Mouse (Mus musculus) heart, adult 2 months (tissue): ENCODE data around the gene Slc41a3. TPM values are rescaled to one million over a fixed set of nuclear protein-coding genes. Genes with fewer than 3 reads are reported as not detected.
A peak's percentile ranks its signal among the peaks of the same experiment; 100 is the strongest.

Experiments
- DNase-seq, 2 experiments: peaks; one replicate each; pipeline ENCODE4 v3.0.0; 2021
- H3K27ac ChIP-seq: fragments of 200-600 bp; 2 replicates; pipeline ENCODE4 v1.8.1; 2022
- H3K27me3 ChIP-seq: fragments of 200-500 bp; 2 replicates; pipeline ENCODE4 v1.6.1; 2012; ENCODE audit warnings: mild to moderate bottlenecking, low read length, inconsistent platforms, mixed read lengths; ENCODE audit not compliant: control insufficient read depth, insufficient read depth
- H3K36me3 ChIP-seq: fragments of 200-500 bp; 2 replicates; pipeline ENCODE4 v1.6.1; 2012; ENCODE audit warnings: low read length, inconsistent platforms; ENCODE audit not compliant: control insufficient read depth, insufficient read depth
- H3K4me1 ChIP-seq: fragments of 200-500 bp; 2 replicates; pipeline ENCODE4 v1.6.1; 2011; ENCODE audit warnings: low read length; ENCODE audit not compliant: control insufficient read depth, insufficient read depth
- H3K4me3 ChIP-seq: fragments of 200-600 bp; 2 replicates; pipeline ENCODE4 v1.8.1; 2022
- H3K79me2 ChIP-seq: fragments of 200-500 bp; replicated peaks from 2 replicates; pipeline ENCODE4 v1.6.1; 2012; ENCODE audit warnings: mild to moderate bottlenecking, inconsistent platforms, low read length, moderate library complexity, mixed read lengths; ENCODE audit not compliant: control insufficient read depth, insufficient read depth
- H3K9ac ChIP-seq: fragments of 200-500 bp; 2 replicates; pipeline ENCODE4 v1.6.1; 2012; ENCODE audit warnings: low read depth, mild to moderate bottlenecking, control low read depth, inconsistent platforms, low read length, mixed read lengths
- CTCF ChIP-seq: fragments of 200-600 bp; IDR thresholded peaks from 2 replicates; pipeline ENCODE4 v1.8.1; 2022; ENCODE audit warnings: antibody characterized with exemption, mild to moderate bottlenecking, moderate library complexity
- EP300 ChIP-seq: fragments of 200-500 bp; IDR thresholded peaks from 2 replicates; pipeline ENCODE4 v1.6.1; 2011; ENCODE audit warnings: low read depth, low read length, control low read depth; ENCODE audit not compliant: insufficient read depth
- POLR2A ChIP-seq: fragments of 200-500 bp; IDR thresholded peaks from 2 replicates; pipeline ENCODE4 v1.6.1; 2011; ENCODE audit warnings: mild to moderate bottlenecking, low read depth, low read length, control low read depth; ENCODE audit not compliant: insufficient read depth
- WGBS: fragments of 180-500 bp; shearing (Covaris S2); methylation state at CpG from one replicate; pipeline ENCODE4 v1.1.7; 2018; 5-methylcytosine and 5-hydroxymethylcytosine counted together
- intact Hi-C: fragments of 180-260 bp; cut with DNase I; formaldehyde crosslinking; loops from one replicate; pipeline ENCODE4 v1.15.1; 2025
- long read RNA-seq: library from polyadenylated mRNA; stranded (forward); transcript quantifications from one replicate; pipeline ENCODE4 v2.0.0, GENCODE M21; 2021
- polyA plus RNA-seq: library from polyadenylated mRNA; depleted of rRNA; stranded (reverse); fragments of >200 nt; gene quantifications from 2 replicates; pipeline ENCODE4 v1.2.3, GENCODE M21; 2012; rRNA removed
- total RNA-seq, 2 experiments: library from RNA; stranded (reverse); gene quantifications; 2 replicates each; pipeline ENCODE4 v1.2.3; 2021

The Slc41a3 gene
- total RNA-seq (100 to 1,000 TPM in 1 of 2 experiments, 10 to 100 TPM in 1; 91.9 to 139 TPM), polyA plus RNA-seq (100 and 128 TPM in 2 replicates)
- long read RNA-seq, transcript Slc41a3-202 (11 exons, 2,412 nt): minor isoform, 8 of 286 reads
- long read RNA-seq, transcript Slc41a3-201 (10 exons, 2,324 nt): major isoform, 191 of 286 reads
- long read RNA-seq, partial matches to known transcripts: 18 of 286 reads
- long read RNA-seq, other reads (novel, unspliced or antisense): 69 of 286 reads

DNA sequence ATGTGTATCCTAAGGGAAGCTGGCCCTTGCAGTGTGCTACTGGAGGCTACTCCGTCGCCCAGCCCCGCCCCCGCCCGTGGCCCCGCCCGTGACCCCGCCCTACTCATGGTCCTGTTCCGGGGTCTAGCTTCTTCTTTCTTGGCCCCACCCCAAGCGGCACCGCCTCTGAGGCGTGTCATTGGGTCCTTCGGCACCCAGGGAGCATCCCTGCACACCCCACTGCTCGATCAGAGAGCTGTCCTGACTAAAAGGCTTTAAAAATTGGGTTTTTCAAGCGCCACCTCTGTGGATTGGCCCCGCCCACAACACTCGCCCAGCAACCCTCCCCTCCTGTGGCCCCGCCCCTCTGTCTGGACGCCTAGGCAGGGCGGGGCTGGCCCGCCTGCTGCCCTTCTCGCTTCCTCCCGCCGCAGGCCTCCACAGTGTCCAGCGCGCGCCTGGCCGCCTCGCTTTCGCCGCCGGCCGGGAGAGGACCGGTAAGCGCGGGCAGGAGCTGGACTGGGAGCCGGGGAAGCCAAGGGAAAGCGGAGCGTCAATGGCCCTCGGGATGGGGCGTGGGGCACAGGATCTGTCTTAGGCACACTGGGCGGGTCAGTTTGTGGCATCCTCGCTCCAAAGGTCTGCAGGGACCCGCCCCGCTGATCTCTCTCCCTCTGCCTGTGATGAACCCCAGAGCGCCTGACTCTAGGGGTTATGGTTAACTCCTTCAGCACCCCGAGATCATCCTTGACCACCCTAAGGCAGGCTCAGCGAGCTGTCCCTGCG, at the start of gene Slc41a3:
Gene Slc41a3, plus strand, starts transcription at position 193 of the 765 bp plus-strand sequence.
- Histone ChIP-seq H3K79me2 (no peaks in the 10 kb centered on the region), H3K4me3 (peak within 1 kb of the TSS; percentile 85), H3K27ac (peak within 1 kb of the TSS; percentile 86), H3K27me3 (no peaks in the 10 kb centered on the region), H3K36me3 (no peaks in the 10 kb centered on the region), H3K4me1 (peaks cover 8% of the 10 kb centered on the region), H3K9ac (peak within 1 kb of the TSS; percentile 93)
- TF ChIP-seq EP300: no peak
- peak; percentile 58; the same call in 1 of the 2 replicates for TF ChIP-seq POLR2A
- peak; percentile 25 for TF ChIP-seq CTCF
- intact Hi-C loops: loop anchor here (5.0 kb wide), 1 partner anchor 48 kb away; no protein-coding TSS in a partner anchor
- peak; percentile 94 to 95 for DNase-seq
- 2% methylated on average over 49 of the region's 49 CpGs for WGBS

GRCm38 (mm10) chr6:90556534-90557058, 47.9 kb upstream of the Slc41a3 start:
- Histone ChIP-seq H3K27ac (peak overlapping the region; percentile 71), H3K79me2 (no peaks in the 10 kb centered on the region), H3K9ac (peak overlapping the region; percentile 24; the same call in 1 of the 2 replicates), H3K4me3 (no peak overlapping the region), H3K27me3 (no peaks in the 10 kb centered on the region), H3K4me1 (peaks cover 8% of the 10 kb centered on the region), H3K36me3 (no peaks in the 10 kb centered on the region)
- TF ChIP-seq CTCF: no peak
- TF ChIP-seq EP300: peak; percentile 65; the same call in 1 of the 2 replicates
- TF ChIP-seq POLR2A: peak; percentile 27; the same call in 1 of the 2 replicates
- peak in 1 of 2 experiments; percentile 35 for DNase-seq
- intact Hi-C loops: no loop called here
- 29% methylated on average over 2 of the region's 2 CpGs for WGBS

- Histone ChIP-seq H3K4me1 (peaks cover 8% of the 10 kb centered on the region), H3K36me3 (no peaks in the 10 kb centered on the region), H3K4me3 (no peak overlapping the region), H3K9ac (peak overlapping the region; percentile 24; the same call in 1 of the 2 replicates), H3K27ac (peak overlapping the region; percentile 71), H3K79me2 (no peaks in the 10 kb centered on the region), H3K27me3 (no peaks in the 10 kb centered on the region)
- 81% methylated on average over 7 of the region's 7 CpGs for WGBS
- no peak for TF ChIP-seq POLR2A
- TF ChIP-seq EP300: no peak
- no peak for TF ChIP-seq CTCF
- intact Hi-C loops: no loop called here
- DNase-seq: no peak
Measured at GRCm38 (mm10) chr6:90557077-90557476, 47.4 kb upstream of the Slc41a3 start.

DNA sequence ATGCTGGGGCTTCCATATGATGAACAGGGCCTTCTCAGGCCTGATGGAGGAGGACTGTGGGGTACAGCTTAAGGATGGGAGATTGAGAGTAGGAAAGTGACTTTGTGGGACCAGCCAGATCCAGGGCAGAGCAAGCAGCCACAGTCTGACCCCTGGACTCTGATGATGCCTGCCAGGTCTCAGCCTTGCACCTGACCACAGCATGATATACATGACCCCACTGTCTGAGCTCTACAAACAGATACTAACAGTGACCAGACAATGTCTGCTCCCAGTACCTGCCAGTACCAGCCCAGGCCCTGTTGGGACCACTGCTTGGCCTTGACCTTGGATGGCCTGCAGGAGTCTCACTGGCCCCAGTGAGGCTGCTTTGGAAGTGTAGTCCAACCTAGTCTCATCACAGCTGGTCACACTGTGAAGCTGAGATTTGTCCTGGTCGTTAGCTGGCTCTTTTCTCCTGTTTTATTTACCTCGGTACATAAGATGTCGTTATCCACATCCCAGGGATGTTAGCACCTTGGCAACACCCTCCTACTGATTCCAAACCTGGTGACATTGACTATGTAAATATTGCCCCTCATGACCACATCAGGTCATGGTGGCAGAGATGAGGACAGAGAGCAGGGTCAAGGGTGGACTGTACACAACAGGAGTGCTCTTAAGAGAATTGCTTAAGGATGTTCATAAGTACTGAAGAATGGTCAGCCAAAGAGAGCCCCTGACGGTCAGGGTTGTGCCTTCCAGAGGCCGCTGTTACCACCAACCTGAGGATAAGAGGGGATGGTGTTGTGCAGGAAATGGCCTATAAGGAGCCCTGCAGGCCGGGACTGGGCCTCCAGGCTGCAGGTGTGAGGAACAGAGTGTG, 46.5 kb upstream of the Slc41a3 start:
- Histone ChIP-seq H3K36me3 (no peaks in the 10 kb centered on the region), H3K9ac (no peak overlapping the region), H3K27ac (no peak overlapping the region), H3K79me2 (no peaks in the 10 kb centered on the region), H3K27me3 (no peaks in the 10 kb centered on the region), H3K4me3 (no peak overlapping the region), H3K4me1 (peaks cover 8% of the 10 kb centered on the region)
- DNase-seq: no peak
- TF ChIP-seq EP300 (no peak), CTCF (no peak), POLR2A (no peak)
- WGBS: 91% methylated on average over 6 of the region's 6 CpGs
- intact Hi-C loops: no loop called here

DNA sequence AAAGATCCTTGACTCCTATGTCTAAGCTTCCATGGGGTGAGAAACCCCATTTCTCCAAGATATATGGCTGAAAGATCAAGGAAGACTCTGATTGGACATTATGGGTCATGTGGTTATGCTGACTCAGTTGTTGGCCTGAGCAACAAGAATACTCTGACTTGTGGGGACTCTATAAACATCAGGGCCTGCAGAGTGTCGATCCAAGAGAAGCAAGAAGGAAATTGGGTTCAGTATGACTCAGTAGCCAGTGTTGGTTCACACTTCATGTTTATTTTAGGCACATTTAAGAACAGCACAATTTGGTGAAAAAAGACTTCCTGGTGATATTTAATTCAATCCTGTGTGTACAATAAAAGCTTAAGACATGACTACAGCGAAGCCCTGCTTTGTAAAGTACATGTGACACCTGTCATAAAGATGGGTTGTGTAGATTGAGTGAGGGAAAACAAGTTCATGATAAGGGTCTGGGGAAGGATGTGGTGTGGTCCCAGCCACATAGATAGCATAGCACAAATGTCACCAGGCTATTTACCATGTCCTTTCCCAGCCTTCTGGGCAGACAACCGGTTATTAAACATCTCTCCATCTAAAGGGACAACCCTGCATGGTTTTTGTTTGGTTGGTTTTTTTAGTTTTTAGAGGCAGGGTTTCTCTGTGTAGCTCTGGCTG, 44.0 kb upstream of the Slc41a3 start:
- Histone ChIP-seq H3K9ac (no peak overlapping the region), H3K4me3 (no peak overlapping the region), H3K27ac (no peak overlapping the region), H3K36me3 (no peaks in the 10 kb centered on the region), H3K4me1 (peaks cover 8% of the 10 kb centered on the region), H3K79me2 (no peaks in the 10 kb centered on the region), H3K27me3 (no peaks in the 10 kb centered on the region)
- DNase-seq: no peak
- TF ChIP-seq POLR2A (no peak), EP300 (no peak), CTCF (no peak)
- intact Hi-C loops: no loop called here
- WGBS: 59% methylated on average over 3 of the region's 3 CpGs
